Mouse (Mus musculus) limb, embryonic 13.5 days (tissue): ENCODE results near the gene Ramp2. TPM values are rescaled to one million over a fixed set of nuclear protein-coding genes. Genes with fewer than 3 reads are reported as not detected.

Experiments used
- ATAC-seq: fragments of 200-750 bp; cut with Nextera tagmentation; 2 replicates; pipeline ENCODE4 v1.8.0; 2017; ENCODE audit warnings: low read depth, moderate number of reproducible peaks, moderate TSS enrichment; ENCODE audit not compliant: low FRiP score
- H3K27ac ChIP-seq: fragments of 300-500 bp; sonication (generic); 2 replicates; pipeline ENCODE4 v1.5.1; 2015; ENCODE audit warnings: inconsistent platforms, mild to moderate bottlenecking, moderate library complexity
- H3K27me3 ChIP-seq: fragments of 300-500 bp; sonication (generic); 2 replicates; pipeline ENCODE4 v1.6.1; 2015; ENCODE audit warnings: mild to moderate bottlenecking, inconsistent platforms
- H3K36me3 ChIP-seq: fragments of 300-500 bp; sonication (generic); 2 replicates; pipeline ENCODE4 v1.6.1; 2015; ENCODE audit warnings: inconsistent platforms, mild to moderate bottlenecking, moderate library complexity
- H3K4me1 ChIP-seq: fragments of 300-500 bp; sonication (generic); 2 replicates; pipeline ENCODE4 v1.6.1; 2015; ENCODE audit warnings: inconsistent platforms
- H3K4me2 ChIP-seq: fragments of 300-500 bp; sonication (generic); replicated peaks from 2 replicates; pipeline ENCODE4 v1.6.1; 2015; ENCODE audit warnings: inconsistent platforms, mild to moderate bottlenecking, moderate library complexity
- H3K4me3 ChIP-seq: fragments of 300-500 bp; sonication (generic); 2 replicates; pipeline ENCODE4 v1.5.1; 2015; ENCODE audit warnings: moderate library complexity, mild to moderate bottlenecking, inconsistent platforms
- H3K9ac ChIP-seq: fragments of 300-500 bp; sonication (generic); 2 replicates; pipeline ENCODE4 v1.6.1; 2015; ENCODE audit warnings: mild to moderate bottlenecking, inconsistent platforms
- H3K9me3 ChIP-seq: fragments of 300-500 bp; sonication (generic); 2 replicates; pipeline ENCODE4 v1.6.1; 2016; ENCODE audit warnings: inconsistent platforms
- WGBS: fragments of 180-500 bp; shearing (Covaris S2); methylation state at CpG from one replicate; pipeline ENCODE4 v1.1.7; 2015; 5-methylcytosine and 5-hydroxymethylcytosine counted together
- polyA plus RNA-seq: library from polyadenylated mRNA; unstranded; fragments of >200 nt; fragmentation: Nextera tagmentation; extraction: Ambion mirVana; gene quantifications from 2 replicates; pipeline ENCODE4 v1.2.1, GENCODE M21; 2015

Gene Ramp2
- polyA plus RNA-seq, 1 experiment from 2014 or later: 72.9 TPM

DNA sequence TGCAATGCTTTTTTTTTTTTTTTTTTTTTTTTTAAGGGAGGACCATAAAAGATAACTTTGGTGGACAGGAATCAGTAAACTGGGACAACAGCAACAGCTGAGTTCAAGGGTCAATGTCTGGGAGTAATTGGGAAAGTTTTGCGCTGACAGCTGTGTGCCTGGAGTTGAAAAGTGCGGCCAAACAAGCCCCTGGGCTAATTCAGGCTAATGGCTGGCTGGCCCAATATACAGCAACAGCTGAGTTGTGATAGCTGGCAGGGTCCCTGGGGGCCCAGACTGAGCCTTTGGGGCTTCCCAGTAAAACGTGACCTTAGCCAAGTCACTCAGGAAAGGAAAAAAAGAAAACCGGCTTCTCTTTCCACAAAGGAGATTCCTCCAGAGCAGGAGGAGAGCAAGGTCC lies 757 bp upstream of the Ramp2 start:
- Histone ChIP-seq H3K4me1 (peaks cover 32% of the 10 kb centered on the region), H3K27ac (no peak overlapping the region), H3K36me3 (no peaks in the 10 kb centered on the region), H3K9me3 (no peaks in the 10 kb centered on the region), H3K4me2 (peak overlapping the region; percentile 98), H3K27me3 (peaks cover 14% of the 10 kb centered on the region), H3K4me3 (no peak overlapping the region), H3K9ac (no peak overlapping the region)
- WGBS: 2% methylated on average over 4 of the region's 4 CpGs
- ATAC-seq: no peak

DNA sequence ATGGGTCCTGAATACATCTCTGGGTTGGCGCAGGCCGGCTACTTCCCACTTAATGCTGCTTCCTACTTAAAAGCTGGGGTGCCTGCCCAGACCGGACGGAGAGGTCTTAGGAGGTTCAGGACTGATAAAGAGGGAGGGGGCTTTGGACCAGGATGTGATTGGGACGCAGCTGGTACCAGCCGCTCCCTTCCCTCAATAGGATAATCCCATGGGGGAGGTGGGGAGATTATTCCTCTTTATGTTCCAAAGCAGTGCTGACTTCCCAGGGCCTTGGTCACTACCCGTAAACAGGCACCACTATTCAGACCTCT lies 829 bp downstream of the Ramp2 start:
- H3K36me3 ChIP-seq: no peaks in the 10 kb centered on the region
- 6% methylated on average over 7 of the region's 7 CpGs for WGBS
- H3K4me1 ChIP-seq: peaks cover 32% of the 10 kb centered on the region
- H3K27me3 ChIP-seq: peaks cover 14% of the 10 kb centered on the region
- peak overlapping the region; percentile 77 for H3K9ac ChIP-seq
- no peaks in the 10 kb centered on the region for H3K9me3 ChIP-seq
- ATAC-seq: no peak; the same call in 1 of the 2 replicates
- peak overlapping the region; percentile 55; the same call in 1 of the 2 replicates for H3K27ac ChIP-seq
- peak overlapping the region; percentile 64 for H3K4me3 ChIP-seq
- peak overlapping the region; percentile 98 for H3K4me2 ChIP-seq

DNA sequence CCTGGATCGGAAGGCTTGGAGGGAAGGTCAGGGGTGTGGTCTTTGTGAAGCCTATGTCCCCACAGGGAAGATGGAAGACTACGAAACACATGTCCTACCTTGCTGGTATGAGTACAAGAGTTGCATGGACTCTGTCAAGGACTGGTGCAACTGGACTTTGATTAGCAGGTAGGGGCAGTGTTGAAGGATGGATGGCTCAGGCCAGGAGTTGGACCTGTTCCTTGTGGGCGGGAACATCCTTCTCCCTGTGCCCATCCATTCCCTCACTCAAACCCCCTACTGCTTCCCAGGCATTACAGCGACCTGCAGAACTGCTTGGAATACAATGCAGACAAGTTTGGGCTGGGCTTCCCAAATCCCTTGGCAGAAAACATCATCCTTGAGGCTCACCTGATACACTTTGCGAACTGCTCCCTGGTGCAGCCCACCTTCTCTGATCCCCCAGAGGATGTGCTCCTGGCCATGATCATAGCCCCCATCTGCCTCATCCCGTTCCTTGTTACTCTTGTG lies 1.7 kb downstream of the Ramp2 start:
- no peak overlapping the region for H3K27ac ChIP-seq
- H3K36me3 ChIP-seq: no peaks in the 10 kb centered on the region
- no peak for ATAC-seq
- WGBS: 85% methylated on average over 6 of the region's 6 CpGs
- no peaks in the 10 kb centered on the region for H3K9me3 ChIP-seq
- peak overlapping the region; percentile 64; the same call in 1 of the 2 replicates for H3K4me3 ChIP-seq
- H3K4me2 ChIP-seq: peak overlapping the region; percentile 98
- H3K9ac ChIP-seq: no peak overlapping the region; the same call in 1 of the 2 replicates
- H3K27me3 ChIP-seq: peaks cover 14% of the 10 kb centered on the region
- peaks cover 34% of the 10 kb centered on the region for H3K4me1 ChIP-seq

DNA sequence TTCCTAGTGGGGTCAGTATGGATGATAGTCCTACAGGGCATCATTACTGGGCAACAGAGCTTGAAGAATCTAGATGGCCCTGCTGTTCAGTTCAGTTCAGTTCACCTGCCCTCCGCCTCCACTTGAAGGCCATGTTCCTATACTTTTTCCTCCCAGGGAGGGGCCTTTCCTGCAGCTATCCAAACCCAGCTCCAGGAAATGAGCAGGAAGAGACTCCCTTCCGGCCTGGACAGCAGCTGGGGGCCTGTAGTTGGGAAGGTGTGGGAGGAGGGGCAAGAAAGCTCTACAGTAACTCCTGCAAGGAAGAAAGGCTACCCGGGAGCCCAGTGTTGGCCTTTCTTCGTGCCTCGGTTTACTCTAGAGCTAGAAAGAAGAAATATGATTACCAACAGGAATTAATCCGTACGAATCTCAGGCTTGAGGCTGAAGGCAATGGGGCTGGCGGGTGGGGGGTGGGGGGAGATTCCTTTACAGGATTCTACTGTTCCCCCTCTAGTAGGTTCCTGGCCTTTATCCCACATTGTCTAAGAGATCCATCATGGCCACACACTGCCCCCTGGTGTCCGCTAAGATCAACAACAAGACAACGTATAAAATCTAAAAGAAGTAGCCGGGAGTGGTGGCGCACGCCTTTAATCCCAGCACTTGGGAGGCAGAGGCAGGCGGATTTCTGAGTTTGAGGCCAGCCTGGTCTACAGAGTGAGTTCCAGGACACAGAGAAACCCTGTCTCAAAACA lies 2.6 kb downstream of the Ramp2 start:
- H3K4me1 ChIP-seq: peaks cover 39% of the 10 kb centered on the region
- peak overlapping the region; percentile 98; the same call in 1 of the 2 replicates for H3K4me2 ChIP-seq
- H3K9ac ChIP-seq: no peak overlapping the region
- H3K9me3 ChIP-seq: no peaks in the 10 kb centered on the region
- no peak for ATAC-seq
- H3K36me3 ChIP-seq: no peaks in the 10 kb centered on the region
- 29% methylated on average over 14 of the region's 14 CpGs for WGBS
- no peak overlapping the region for H3K27ac ChIP-seq
- H3K27me3 ChIP-seq: peaks cover 14% of the 10 kb centered on the region
- H3K4me3 ChIP-seq: no peak overlapping the region

DNA sequence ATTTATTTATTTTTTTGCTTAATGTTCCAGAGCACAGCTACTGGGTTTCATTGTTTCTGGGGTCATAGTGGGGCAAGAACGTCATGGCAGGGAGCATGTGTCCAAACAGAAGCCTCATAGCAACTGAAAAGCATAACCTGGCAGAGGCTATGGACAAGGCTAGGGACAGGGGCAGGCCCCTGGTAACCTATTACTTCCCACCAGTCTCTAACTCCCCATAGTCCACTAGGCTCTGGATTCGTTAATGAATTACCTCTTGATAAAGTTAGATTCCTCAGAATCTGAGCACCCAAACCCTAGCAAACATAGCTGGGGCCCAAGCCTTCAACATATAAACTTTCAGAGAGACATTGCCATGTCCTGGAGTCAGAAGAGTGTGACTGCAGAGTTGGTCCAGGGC lies 5.2 kb downstream of the Ramp2 start:
- no peaks in the 10 kb centered on the region for H3K9me3 ChIP-seq
- no peak overlapping the region for H3K4me3 ChIP-seq
- peaks cover 2% of the 10 kb centered on the region for H3K36me3 ChIP-seq
- ATAC-seq: no peak
- peaks cover 14% of the 10 kb centered on the region for H3K27me3 ChIP-seq
- 75% methylated on average over 2 of the region's 2 CpGs for WGBS
- H3K9ac ChIP-seq: no peak overlapping the region
- H3K4me2 ChIP-seq: no peak overlapping the region
- no peak overlapping the region for H3K27ac ChIP-seq
- H3K4me1 ChIP-seq: peaks cover 30% of the 10 kb centered on the region

DNA sequence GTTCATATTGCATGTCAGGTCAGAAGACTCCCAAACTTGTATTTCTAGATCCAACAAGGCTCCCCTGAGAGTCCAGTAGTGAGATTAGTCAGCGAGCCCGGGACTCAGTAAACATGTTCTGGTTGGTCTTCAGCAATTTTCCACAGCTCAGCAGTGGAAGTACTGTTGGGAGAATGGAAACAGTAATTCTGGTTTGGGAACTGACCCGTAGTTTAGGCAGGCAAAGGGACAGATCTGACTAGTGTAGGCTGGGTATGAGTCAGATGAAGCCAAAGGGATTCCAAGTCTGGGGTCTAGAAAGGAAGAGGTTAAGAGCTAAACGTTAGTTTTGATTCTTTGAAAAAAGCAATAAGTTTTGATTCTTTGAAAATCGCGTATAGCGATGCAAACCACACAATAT lies 7.1 kb downstream of the Ramp2 start:
- WGBS: 14% methylated on average over 7 of the region's 7 CpGs
- H3K27me3 ChIP-seq: no peaks in the 10 kb centered on the region
- peaks cover 20% of the 10 kb centered on the region for H3K4me1 ChIP-seq
- no peak for ATAC-seq
- H3K27ac ChIP-seq: peak overlapping the region; percentile 88
- peak overlapping the region; percentile 93 for H3K9ac ChIP-seq
- H3K4me2 ChIP-seq: peak overlapping the region; percentile 78
- H3K9me3 ChIP-seq: no peaks in the 10 kb centered on the region
- peak overlapping the region; percentile 89 for H3K4me3 ChIP-seq
- H3K36me3 ChIP-seq: peaks cover 14% of the 10 kb centered on the region

DNA sequence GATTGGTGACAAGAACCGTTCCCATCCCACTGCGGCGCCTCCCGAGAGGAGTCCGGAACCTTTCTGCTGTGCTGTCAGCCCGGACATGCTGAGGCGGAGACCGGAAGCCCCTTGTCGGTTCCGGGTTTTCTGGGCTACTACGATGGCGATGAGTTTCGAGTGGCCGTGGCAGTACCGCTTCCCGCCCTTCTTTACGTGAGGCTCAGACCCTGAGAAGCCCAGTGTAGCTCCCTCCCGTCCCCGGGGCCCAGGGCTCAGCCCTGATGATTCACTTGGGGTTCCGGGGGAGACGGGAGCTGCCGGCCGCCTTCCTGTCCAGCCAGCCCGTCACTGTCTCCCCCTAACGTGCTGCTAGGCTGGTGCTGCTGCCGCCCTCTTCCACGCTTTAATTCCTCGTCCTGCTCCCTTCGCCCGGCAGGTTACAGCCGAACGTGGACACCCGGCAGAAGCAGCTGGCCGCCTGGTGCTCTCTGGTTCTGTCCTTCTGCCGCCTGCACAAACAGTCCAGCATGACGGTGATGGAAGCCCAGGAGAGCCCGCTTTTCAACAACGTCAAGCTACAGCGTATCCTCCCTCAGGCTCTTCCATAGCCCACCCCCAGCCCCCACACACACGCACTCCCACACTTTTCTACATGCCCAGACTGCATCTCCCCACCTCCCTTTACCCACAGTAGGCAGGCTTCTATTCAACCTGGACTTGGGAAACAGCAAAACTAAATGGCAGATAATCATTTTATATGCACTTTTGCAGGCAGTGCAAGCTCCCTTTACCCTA lies 8.0 kb downstream of the Ramp2 start, which contains the start of gene Vps25:
Vps25 (plus strand) TSS at position 95 of the 777 bp plus-strand sequence.
- peak; percentile 79 for ATAC-seq
- under 1% methylated on average over 40 of the region's 40 CpGs for WGBS

DNA sequence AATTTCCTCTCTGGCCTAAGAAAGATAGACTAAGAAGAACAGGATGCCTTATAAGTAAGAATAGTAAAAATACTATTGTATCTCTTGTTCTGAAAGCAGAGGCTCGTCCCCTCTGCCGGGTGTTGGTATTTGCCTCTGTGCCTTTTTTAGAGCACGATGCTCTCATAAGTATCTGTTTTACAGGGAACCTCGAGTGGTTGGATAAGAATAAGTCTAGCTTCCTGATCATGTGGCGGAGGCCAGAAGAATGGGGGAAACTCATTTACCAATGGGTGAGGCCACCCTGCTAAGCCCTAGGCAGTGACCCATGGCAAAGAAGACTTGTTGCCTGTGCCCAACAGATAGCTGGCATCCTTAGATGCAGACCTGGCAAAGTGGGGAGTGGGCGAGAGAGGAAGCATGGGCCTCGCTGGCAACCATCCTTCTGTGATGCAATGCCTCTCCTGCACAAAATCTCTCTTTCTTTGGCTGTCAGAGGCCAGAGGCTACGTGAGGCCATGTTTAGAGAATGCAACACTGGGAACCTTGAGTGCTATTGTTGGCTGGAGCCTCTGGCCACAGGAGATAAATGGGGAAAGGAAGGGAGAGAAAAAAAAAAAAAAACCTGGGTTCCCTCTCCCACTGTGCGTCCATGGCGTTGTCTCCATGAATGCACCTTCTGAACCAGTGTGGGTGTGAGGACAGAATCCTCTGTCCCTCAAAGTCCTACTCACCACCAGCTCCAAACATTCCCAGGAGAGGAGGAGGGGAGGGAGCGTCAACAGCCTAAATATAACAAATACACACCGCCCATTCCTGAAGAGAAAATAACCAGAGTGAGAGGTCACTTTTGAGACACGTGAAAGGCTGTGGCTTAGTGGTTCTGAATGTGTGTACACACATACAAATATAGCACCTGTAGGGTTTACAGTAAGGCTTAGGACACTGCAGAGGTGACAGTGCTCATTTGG lies 10.3 kb downstream of the Ramp2 start:
- no peak overlapping the region for H3K27ac ChIP-seq
- H3K4me2 ChIP-seq: no peak overlapping the region
- no peak overlapping the region for H3K9ac ChIP-seq
- 90% methylated on average over 13 of the region's 13 CpGs for WGBS
- H3K4me1 ChIP-seq: peaks cover 41% of the 10 kb centered on the region
- H3K4me3 ChIP-seq: no peak overlapping the region
- H3K36me3 ChIP-seq: peaks cover 28% of the 10 kb centered on the region
- H3K9me3 ChIP-seq: no peaks in the 10 kb centered on the region
- no peak for ATAC-seq
- peaks cover 1% of the 10 kb centered on the region; the same call in 1 of the 2 replicates for H3K27me3 ChIP-seq

More for the DNA sequence above, 8.0 kb downstream of the Ramp2 start, which contains the start of gene Vps25:
- Histone ChIP-seq H3K4me2 (peak within 1 kb of the TSS; percentile 78), H3K36me3 (peaks cover 22% of the 10 kb centered on the region), H3K4me3 (peak within 1 kb of the TSS; percentile 89), H3K4me1 (peaks cover 22% of the 10 kb centered on the region), H3K27ac (peak within 1 kb of the TSS; percentile 88), H3K9me3 (no peaks in the 10 kb centered on the region), H3K27me3 (no peaks in the 10 kb centered on the region), H3K9ac (peak within 1 kb of the TSS; percentile 93)

DNA sequence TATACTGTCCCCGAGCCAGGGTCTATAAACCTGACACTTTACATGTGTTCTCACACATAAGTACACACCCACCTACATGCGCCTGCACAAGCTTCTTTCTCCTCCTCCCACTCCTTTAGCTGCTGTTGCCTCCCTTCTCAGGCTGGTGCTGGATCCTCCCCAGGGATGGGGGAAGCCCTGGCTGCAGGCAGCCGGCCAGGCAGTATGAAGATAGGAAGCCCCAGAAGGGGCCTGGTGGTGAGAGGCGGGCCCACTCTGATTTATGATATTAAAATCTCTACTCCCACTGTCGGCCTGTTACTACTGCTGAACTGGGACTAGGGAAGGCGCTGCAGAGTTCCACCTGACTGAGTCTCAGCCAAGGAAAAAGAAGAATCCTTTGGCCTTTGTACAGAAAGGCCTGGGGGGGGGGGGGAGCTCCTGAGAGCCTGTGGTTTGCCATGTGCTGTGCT lies 13.5 kb downstream of the Ramp2 start:
- Histone ChIP-seq H3K4me1 (peaks cover 57% of the 10 kb centered on the region), H3K9ac (peak overlapping the region; percentile 84; the same call in 1 of the 2 replicates)

DNA sequence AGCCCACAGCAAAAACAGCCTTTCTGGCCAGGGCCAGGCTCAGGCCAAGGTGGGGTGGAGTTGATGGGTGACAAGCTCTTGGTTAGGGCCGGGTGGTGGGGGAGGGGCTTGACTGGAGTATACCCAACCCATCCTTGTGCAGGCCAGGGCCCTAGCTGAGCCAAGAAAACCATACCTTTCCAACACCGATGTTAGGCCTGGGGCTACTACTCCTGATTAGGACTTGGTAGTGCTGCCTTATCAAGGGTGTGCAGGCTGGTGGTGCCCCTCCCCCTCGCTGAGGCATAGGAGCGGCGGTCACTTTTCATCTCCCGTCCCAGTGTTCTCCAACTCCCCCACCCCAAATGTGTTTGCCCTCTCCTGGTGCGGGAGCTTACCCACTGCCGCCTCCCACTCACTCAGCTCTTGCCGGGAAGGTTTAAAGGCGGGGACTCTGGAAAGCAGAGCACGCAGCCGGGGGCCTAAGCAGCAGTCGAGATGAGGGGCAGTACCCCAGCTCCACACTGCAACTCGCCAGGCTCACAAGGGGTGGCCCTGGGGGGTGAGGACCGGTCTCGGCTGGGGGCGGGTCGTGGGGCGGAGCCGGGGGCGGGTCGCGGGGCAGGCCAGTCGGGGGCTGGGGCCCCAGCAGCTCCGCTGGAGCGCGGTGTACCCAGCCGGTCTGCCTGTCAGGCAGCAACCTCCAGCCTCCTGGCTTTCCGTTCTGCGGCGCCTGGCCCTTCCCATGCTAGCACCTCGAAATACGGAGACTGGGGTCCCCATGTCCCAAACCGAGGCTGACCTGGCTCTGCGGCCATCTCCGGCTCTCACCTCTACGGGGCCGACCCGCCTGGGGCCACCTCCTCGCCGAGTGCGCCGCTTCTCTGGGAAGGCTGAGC lies 14.4 kb downstream of the Ramp2 start, which contains the start of gene Wnk4:
Wnk4 (plus strand) TSS at position 620 of the 878 bp plus-strand sequence.
- peaks cover 39% of the 10 kb centered on the region for H3K27me3 ChIP-seq
- WGBS: under 1% methylated on average over 41 of the region's 43 CpGs
- H3K9me3 ChIP-seq: no peaks in the 10 kb centered on the region
- H3K27ac ChIP-seq: peak within 1 kb of the TSS; percentile 83
- peak within 1 kb of the TSS; percentile 62 for H3K4me3 ChIP-seq
- peak; percentile 88 for ATAC-seq
- peak within 1 kb of the TSS; percentile 99 for H3K4me2 ChIP-seq
- H3K4me1 ChIP-seq: peaks cover 58% of the 10 kb centered on the region
- peak within 1 kb of the TSS; percentile 84 for H3K9ac ChIP-seq
- H3K36me3 ChIP-seq: peaks cover 28% of the 10 kb centered on the region

More for the DNA sequence above, 13.5 kb downstream of the Ramp2 start:
- Histone ChIP-seq H3K4me3 (peak overlapping the region; percentile 62), H3K4me2 (peak overlapping the region; percentile 99), H3K36me3 (peaks cover 28% of the 10 kb centered on the region), H3K9me3 (no peaks in the 10 kb centered on the region), H3K27ac (peak overlapping the region; percentile 83), H3K27me3 (peaks cover 31% of the 10 kb centered on the region)
- ATAC-seq: no peak
- WGBS: 27% methylated on average over 6 of the region's 6 CpGs
